Mouse (Mus musculus): ENCODE results near the gene 1700001C02Rik.

GRCm38 (mm10) chr5:30444327-30444895, 21.4 kb upstream of the 1700001C02Rik start:
- no peak for TF ChIP-seq CTCF (IDR thresholded peaks at IDR 0.05; ENCODE audit: low read depth)
- no peak for TF ChIP-seq EP300 (IDR thresholded peaks at IDR 0.05; ENCODE audit: low read depth)
